Comparison of ENCODE assay signal across 1 mouse cellular context in genomic region chr3:96596855-96597254, GRCm38 (mm10).
TF ChIP-seq lines count a peak whose summit lies in the region.

No protein-coding gene starts in this region.

TF ChIP-seq in MEL, 35 proteins besides CTCF, POLR2A, EP300 and RAD21 (continued from another document):
- TF ChIP-seq BHLHE40 (IDR thresholded peaks at IDR 0.05; ENCODE audit: borderline replicate concordance, low read depth, low read length) (no peak), ZC3H11A (IDR thresholded peaks at IDR 0.05; ENCODE audit: low read depth, low read length) (no peak), POLR2AphosphoS2 (IDR thresholded peaks at IDR 0.05; ENCODE audit: low read length) (no peak), TBP (IDR thresholded peaks at IDR 0.05; ENCODE audit: low read depth, low read length) (no peak), NRF1 (IDR thresholded peaks at IDR 0.05; ENCODE audit: insufficient read depth, low read depth, low read length, poor library complexity, severe bottlenecking) (no peak), ZMIZ1 (IDR thresholded peaks at IDR 0.05; ENCODE audit: low read depth, low read length) (no peak), HCFC1 (IDR thresholded peaks at IDR 0.05; ENCODE audit: low read depth, low read length) (no peak), POLR2AphosphoS5 (IDR thresholded peaks at IDR 0.05; ENCODE audit: borderline replicate concordance, low read depth, low read length) (no peak), CHD2 (IDR thresholded peaks at IDR 0.05; ENCODE audit: low read length) (no peak)
